Mouse (Mus musculus): ENCODE results near the gene G3bp1. TPM values are rescaled to one million over a fixed set of nuclear protein-coding genes. Genes with fewer than 3 reads are reported as not detected.

Gene G3bp1
- polyA plus RNA-seq, 1 experiment from 2014 or later = 221 TPM

DNA sequence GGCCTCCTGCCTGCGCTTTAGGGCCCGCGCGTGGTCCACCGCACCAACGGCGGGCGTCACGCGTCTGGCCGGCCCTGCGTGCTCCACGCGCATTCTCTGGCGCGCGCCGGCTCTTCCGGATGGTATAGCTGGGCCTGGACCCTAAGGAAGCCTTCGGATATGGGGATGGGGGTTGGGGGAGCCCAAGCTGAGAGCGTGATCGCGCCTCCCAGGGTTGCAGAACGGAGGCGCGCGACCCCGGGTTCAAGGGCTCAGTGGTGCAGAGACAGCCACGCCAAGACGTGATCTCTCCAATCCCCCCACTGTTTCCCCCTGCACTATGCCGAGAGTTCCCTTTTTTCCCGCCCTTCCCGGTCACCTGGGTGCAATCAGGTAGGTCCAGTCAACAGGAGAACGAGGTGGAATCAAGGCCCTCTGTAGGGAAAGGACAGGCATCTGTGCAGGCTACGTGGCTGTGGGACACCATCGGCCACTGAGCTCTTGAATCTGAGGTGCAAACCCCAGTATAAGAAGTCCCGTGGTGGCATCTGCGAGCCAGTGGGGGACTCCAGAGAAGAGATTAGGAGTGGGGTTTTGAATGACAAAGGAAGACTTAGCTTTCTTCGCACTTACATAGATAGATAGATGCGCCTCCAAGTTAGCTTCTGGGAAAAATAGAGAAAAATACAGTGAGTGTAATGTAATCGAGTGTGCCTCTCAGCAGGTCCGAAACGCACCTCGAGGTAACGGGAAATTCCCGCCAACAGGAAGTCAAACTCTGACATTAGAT lies 622 bp downstream of the G3bp1 start:
- peak overlapping the region; percentile 99 for H3K27ac ChIP-seq
- peak; percentile 38 for DNase-seq (ENCODE audit: low spot score)
- 1% methylated on average over 46 of the region's 46 CpGs for WGBS
- no peaks in the 10 kb centered on the region for H3K9me3 ChIP-seq
- peaks cover 30% of the 10 kb centered on the region for H3K4me1 ChIP-seq (replicated peaks)
- no peaks in the 10 kb centered on the region for H3K27me3 ChIP-seq (ENCODE audit: insufficient read depth, poor library complexity, severe bottlenecking)
- H3K36me3 ChIP-seq = peaks cover 44% of the 10 kb centered on the region
- peak overlapping the region; percentile 84 for H3K4me3 ChIP-seq

DNA sequence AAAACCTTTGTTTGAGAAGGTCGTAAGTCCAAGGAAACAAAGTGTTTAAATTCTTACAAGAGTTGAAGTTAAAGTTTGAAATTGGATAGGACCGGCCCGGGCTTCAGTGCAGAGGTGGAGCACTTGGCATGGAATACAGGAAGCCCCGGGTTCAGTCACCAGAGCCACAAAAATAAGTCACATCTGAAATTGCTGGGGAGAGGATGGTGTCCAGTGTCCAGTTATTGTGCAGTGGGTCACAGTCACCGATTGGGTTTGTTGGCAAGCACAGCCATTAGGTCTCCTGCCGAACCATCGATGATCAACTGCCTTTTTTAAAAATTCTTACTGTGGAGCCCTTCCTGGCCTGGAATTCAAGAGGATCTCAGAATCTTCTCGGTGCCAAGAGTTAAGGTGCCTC lies 1.3 kb downstream of the G3bp1 start:
- no peak for DNase-seq (ENCODE audit: low spot score)
- Histone ChIP-seq H3K27me3 (ENCODE audit: insufficient read depth, poor library complexity, severe bottlenecking) (no peaks in the 10 kb centered on the region), H3K27ac (no peak overlapping the region; the same call in 1 of the 2 replicates), H3K4me3 (peak overlapping the region; percentile 84), H3K4me1 (replicated peaks) (peaks cover 30% of the 10 kb centered on the region), H3K36me3 (peaks cover 47% of the 10 kb centered on the region), H3K9me3 (no peaks in the 10 kb centered on the region)
- 69% methylated on average over 8 of the region's 8 CpGs for WGBS

DNA sequence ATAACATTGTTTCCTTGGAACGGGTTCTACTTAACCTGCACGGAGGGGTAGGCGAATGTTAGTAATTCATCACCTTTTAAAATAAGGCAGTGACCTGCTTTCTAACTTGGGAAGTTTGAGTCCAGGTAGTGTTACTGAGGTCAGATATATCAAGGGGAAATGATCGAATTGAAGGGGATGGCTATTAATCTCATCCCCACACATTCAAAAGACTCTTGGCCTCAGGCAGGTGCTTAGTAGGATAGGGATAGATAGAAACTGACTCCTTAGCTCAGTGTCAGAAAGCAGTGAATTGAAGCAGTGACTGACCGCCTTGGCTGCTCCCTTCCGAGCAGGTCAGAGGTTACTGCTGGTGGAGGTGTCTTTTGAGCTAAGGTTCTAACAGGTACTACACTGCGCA lies 2.0 kb downstream of the G3bp1 start:
- no peak for DNase-seq (ENCODE audit: low spot score)
- H3K4me1 ChIP-seq (replicated peaks) = peaks cover 30% of the 10 kb centered on the region
- peak overlapping the region; percentile 84 for H3K4me3 ChIP-seq
- peaks cover 54% of the 10 kb centered on the region for H3K36me3 ChIP-seq
- H3K27me3 ChIP-seq (ENCODE audit: insufficient read depth, poor library complexity, severe bottlenecking) = no peaks in the 10 kb centered on the region
- no peak overlapping the region for H3K27ac ChIP-seq
- 94% methylated on average over 7 of the region's 7 CpGs for WGBS
- H3K9me3 ChIP-seq = no peaks in the 10 kb centered on the region

DNA sequence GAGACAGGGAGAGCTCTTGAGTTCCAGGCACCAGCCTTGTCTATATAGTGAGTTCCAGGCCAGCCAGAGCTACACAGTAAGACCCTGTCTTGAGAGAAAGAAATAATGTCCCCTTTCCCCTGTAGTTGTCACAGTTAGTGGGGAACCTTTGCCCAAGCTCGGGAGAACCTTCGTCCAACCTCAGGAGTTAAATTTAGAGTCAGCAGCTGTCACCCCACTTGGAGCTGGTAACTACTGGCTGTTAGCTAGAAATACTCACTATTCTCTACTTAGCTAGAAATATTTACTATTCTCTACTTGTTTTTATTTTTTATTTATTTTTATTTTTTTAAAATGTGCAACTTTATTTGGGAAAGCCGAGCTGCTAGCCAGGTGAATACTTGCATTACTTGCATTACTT lies 3.7 kb downstream of the G3bp1 start:
- Histone ChIP-seq H3K9me3 (no peaks in the 10 kb centered on the region), H3K4me1 (replicated peaks) (peaks cover 23% of the 10 kb centered on the region), H3K36me3 (peaks cover 70% of the 10 kb centered on the region), H3K27ac (no peak overlapping the region), H3K4me3 (no peak overlapping the region), H3K27me3 (ENCODE audit: insufficient read depth, poor library complexity, severe bottlenecking) (no peaks in the 10 kb centered on the region)
- DNase-seq (ENCODE audit: low spot score) = no peak
- WGBS = 94% methylated on average over 3 of the region's 3 CpGs

DNA sequence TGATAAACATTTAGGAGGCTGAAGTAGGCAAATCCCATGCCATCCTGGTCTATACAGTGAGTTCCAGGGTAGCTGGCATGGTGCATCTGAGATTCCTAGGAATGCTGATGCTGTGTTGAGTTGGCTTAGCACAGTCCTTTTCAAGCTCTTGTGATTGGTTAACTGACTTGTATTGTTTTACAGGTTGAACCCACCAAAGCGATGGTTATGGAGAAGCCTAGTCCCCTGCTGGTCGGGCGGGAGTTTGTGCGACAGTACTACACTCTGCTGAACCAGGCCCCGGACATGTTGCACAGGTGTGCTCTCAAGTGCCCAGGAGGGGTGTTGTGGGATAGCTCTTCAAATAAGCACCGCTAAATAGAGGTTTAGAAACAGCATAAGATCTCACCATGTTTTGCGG lies 16.0 kb downstream of the G3bp1 start:
- no peak overlapping the region for H3K27ac ChIP-seq
- H3K36me3 ChIP-seq = peaks cover 96% of the 10 kb centered on the region
- no peaks in the 10 kb centered on the region for H3K9me3 ChIP-seq
- H3K4me1 ChIP-seq (replicated peaks) = no peaks in the 10 kb centered on the region
- 96% methylated on average over 7 of the region's 7 CpGs for WGBS
- no peaks in the 10 kb centered on the region for H3K27me3 ChIP-seq (ENCODE audit: insufficient read depth, poor library complexity, severe bottlenecking)
- no peak for DNase-seq (ENCODE audit: low spot score)
- H3K4me3 ChIP-seq = no peak overlapping the region

DNA sequence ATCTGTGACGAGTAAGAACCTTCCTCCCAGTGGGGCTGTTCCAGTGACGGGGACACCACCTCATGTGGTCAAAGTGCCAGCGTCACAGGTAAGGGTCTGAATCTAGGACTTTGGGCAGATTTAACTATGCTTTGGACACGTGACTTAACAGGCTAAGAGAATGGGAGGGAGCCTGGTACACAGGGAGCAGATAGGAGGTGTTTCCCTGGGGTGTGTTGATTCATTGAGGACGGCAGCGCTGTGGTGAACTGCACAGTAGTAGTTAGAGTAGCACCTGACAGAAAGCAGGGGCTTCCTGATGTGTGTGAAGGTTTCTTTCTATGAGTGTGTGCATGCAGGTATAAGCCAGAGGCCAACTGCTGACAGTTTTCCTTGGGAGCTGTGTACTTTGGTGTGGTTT lies 26.7 kb downstream of the G3bp1 start:
- no peak for DNase-seq (ENCODE audit: low spot score)
- Histone ChIP-seq H3K27me3 (ENCODE audit: insufficient read depth, poor library complexity, severe bottlenecking) (no peaks in the 10 kb centered on the region), H3K9me3 (no peaks in the 10 kb centered on the region), H3K4me3 (no peak overlapping the region), H3K27ac (no peak overlapping the region), H3K4me1 (replicated peaks) (no peaks in the 10 kb centered on the region), H3K36me3 (peaks cover 98% of the 10 kb centered on the region)
- WGBS = 94% methylated on average over 6 of the region's 6 CpGs

DNA sequence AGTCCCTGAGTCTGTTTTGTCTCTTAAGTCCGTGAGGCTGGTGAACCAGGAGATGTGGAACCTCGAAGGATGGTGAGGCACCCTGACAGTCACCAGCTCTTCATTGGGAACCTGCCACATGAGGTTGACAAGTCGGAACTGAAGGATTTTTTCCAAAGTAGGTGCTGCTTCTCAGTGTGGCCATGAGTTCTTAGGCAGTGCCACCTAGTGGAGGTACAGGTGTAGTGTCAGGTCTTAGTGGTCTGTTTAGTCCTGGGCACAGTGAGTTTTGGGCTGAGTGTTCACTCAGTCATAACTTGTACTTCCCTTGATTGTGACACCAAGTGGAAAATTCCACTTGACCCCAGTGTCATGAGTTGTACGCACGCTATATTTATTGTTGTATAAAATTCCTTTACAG lies 28.4 kb downstream of the G3bp1 start:
- no peak overlapping the region for H3K4me3 ChIP-seq
- peak; percentile 43 for DNase-seq (ENCODE audit: low spot score)
- no peak overlapping the region for H3K27ac ChIP-seq
- 74% methylated on average over 5 of the region's 5 CpGs for WGBS
- no peaks in the 10 kb centered on the region for H3K27me3 ChIP-seq (ENCODE audit: insufficient read depth, poor library complexity, severe bottlenecking)
- H3K36me3 ChIP-seq = peaks cover 98% of the 10 kb centered on the region
- H3K4me1 ChIP-seq (replicated peaks) = no peaks in the 10 kb centered on the region
- no peaks in the 10 kb centered on the region for H3K9me3 ChIP-seq

DNA sequence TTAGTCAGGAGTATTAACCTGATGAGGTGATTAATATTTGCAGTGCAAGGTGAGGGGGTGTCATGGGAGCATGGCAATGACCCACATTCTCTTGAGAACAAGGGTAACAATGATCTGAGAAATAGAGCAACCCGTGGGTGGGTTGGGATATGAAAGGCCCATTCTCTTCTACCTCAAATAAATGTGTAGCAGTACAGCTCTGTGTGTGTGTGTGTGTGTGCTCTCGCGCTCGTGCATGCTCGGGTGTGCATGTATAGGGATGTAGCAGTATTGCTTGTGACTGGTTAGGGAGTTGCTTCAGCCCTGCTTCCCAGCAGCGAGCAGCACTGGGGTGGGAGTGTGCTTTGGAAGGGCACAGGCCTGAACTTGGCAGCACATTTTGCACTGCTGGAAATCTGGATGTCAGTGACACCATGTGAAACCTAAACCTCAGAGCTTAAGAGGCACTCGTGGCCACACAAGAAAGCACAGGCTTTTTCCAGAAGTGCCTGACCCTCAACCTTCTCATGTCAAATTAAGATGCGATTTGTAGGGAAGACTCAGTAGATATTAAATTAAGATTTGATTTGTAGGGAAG lies 32.6 kb downstream of the G3bp1 start:
- DNase-seq (ENCODE audit: low spot score) = no peak
- H3K27ac ChIP-seq = no peak overlapping the region
- H3K4me3 ChIP-seq = no peak overlapping the region
- peaks cover 68% of the 10 kb centered on the region for H3K36me3 ChIP-seq
- H3K27me3 ChIP-seq (ENCODE audit: insufficient read depth, poor library complexity, severe bottlenecking) = no peaks in the 10 kb centered on the region
- 86% methylated on average over 8 of the region's 8 CpGs for WGBS
- no peaks in the 10 kb centered on the region for H3K9me3 ChIP-seq
- no peaks in the 10 kb centered on the region for H3K4me1 ChIP-seq (replicated peaks)

DNA sequence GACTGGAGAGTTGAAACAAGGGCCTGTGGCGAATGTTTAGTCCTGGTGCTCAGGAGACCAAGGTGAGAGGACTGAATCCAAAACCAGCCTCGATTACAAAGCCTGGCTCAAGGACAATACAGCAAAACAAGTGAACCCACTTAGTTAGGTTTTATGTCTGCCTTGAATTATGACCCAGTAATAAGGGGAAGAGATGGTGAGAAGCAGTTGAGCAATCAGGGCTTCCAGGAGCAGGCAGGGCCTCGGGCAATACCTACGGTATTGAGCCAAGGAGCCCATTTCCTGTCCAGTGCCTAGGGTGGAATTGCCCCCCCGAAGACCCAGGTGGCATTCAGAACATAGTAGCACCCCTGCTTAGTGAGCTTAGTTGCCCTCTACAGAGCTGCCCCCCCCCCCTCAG lies 33.4 kb downstream of the G3bp1 start:
- Histone ChIP-seq H3K4me3 (no peak overlapping the region), H3K4me1 (replicated peaks) (no peaks in the 10 kb centered on the region), H3K27me3 (ENCODE audit: insufficient read depth, poor library complexity, severe bottlenecking) (no peaks in the 10 kb centered on the region), H3K27ac (no peak overlapping the region), H3K36me3 (peaks cover 60% of the 10 kb centered on the region), H3K9me3 (no peaks in the 10 kb centered on the region)
- WGBS = 86% methylated on average over 5 of the region's 5 CpGs
- no peak for DNase-seq (ENCODE audit: low spot score)

DNA sequence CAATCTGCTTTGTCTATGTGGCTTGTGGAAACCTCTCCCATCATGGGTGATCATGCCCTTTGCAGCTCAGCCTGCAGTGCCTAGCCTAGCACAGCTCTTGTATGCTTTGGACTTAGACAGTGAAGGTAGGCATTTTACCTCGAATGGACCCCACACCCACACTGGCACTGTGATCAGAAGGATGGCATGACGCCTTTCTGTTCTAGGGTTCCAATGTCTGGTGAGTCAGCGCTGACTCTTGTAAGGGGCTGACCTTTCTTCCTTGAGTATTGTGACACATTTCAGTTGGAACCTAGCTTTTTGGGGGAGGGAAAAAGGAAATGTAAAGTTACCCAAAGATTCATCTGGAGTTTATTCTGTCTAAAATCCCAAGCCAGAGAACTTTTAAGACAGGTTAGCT lies 36.0 kb downstream of the G3bp1 start:
- DNase-seq (ENCODE audit: low spot score) = no peak
- Histone ChIP-seq H3K4me3 (no peak overlapping the region), H3K27ac (no peak overlapping the region), H3K36me3 (peaks cover 40% of the 10 kb centered on the region), H3K4me1 (replicated peaks) (no peaks in the 10 kb centered on the region), H3K27me3 (ENCODE audit: insufficient read depth, poor library complexity, severe bottlenecking) (no peaks in the 10 kb centered on the region), H3K9me3 (no peaks in the 10 kb centered on the region)
- 89% methylated on average over 3 of the region's 3 CpGs for WGBS

DNA sequence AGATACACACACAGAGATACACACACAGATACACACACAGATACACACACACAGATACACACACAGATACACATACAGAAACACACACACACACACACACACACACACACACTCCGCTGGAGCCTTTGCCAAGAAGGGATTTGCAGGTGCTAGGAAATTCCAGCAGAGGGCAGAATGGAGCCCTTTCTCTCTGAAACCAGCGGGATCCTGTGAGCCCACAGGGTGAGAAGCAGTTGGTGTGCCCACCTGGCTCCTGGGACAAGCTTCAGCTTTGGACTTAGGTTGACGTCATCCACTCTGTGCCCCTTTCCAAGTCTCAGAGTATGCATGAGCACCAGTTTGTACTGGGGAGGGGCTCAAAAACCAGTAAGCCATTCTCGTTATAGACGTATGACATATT lies 41.9 kb downstream of the G3bp1 start:
- Histone ChIP-seq H3K36me3 (peaks cover 51% of the 10 kb centered on the region), H3K27me3 (ENCODE audit: insufficient read depth, poor library complexity, severe bottlenecking) (no peaks in the 10 kb centered on the region), H3K27ac (no peak overlapping the region), H3K4me3 (no peak overlapping the region), H3K4me1 (replicated peaks) (no peaks in the 10 kb centered on the region), H3K9me3 (no peaks in the 10 kb centered on the region)
- no peak for DNase-seq (ENCODE audit: low spot score)
- WGBS = 63% methylated on average over 5 of the region's 5 CpGs

DNA sequence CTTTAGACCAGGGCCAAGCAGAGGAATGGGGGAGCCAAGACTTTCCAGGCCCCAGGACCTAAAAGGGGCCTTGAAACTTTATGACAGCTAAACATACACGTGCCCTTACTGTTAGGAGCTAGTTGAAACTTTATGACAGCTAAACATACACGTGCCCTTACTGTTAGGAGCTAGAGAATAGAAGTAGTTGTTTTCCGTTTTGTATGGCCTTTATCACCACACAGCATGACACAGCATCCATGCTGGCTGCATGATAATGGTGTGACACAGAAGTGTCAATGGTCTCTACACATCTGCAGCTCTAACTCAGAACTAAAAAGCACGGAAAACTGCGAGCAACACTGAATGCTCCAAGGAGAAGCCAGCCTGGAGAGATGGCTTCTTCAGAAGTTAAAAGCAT lies 48.2 kb downstream of the G3bp1 start:
- Histone ChIP-seq H3K4me1 (replicated peaks) (peaks cover 4% of the 10 kb centered on the region; the same call in 1 of the 2 replicates), H3K9me3 (no peaks in the 10 kb centered on the region), H3K27me3 (ENCODE audit: insufficient read depth, poor library complexity, severe bottlenecking) (no peaks in the 10 kb centered on the region), H3K4me3 (no peak overlapping the region), H3K36me3 (peaks cover 80% of the 10 kb centered on the region), H3K27ac (no peak overlapping the region)
- no peak for DNase-seq (ENCODE audit: low spot score)
- WGBS = 67% methylated on average over 5 of the region's 5 CpGs

DNA sequence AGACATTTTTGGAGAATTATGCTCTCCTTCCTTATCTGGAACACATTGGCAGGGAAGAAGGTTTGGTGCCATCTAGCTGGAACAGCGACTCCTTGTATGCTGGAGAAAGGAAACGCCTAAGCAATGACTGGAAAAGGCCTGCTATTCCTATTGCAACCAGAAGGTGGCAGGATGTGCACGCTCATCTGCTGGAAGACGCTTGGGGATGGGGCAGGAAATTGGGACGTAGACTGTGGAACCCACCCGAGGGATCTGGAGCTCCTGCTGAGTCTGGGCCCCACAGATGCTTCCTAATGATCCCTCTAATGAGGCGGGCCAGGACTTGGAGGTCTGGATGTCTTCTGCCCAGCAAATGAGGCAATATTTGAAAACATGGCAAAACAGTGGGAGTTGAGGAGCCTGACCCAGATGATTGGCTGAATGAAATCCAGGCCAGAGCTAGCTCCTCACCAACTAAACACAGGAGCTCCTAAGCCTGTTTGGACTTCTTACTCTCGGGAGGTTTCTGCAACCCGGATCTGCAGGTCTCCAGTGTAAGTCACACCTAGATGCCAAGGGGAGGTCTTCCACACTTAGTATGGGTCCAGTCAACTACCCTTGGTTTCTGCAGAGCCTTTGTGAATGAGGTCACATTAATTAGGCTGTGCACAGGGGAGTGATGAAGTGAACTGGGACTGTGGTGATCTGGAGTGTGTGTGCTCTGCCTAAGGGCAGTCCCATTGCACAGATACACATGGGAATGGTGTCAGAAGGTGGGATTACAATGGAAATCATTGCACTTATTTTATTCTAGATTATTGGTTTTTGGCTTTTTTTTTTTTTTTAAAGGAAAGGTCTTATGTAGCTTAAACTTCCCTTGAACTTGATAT lies 49.6 kb downstream of the G3bp1 start:
- H3K36me3 ChIP-seq = peaks cover 85% of the 10 kb centered on the region
- no peaks in the 10 kb centered on the region for H3K9me3 ChIP-seq
- H3K4me1 ChIP-seq (replicated peaks) = peaks cover 4% of the 10 kb centered on the region; the same call in 1 of the 2 replicates
- no peaks in the 10 kb centered on the region for H3K27me3 ChIP-seq (ENCODE audit: insufficient read depth, poor library complexity, severe bottlenecking)
- H3K27ac ChIP-seq = no peak overlapping the region
- H3K4me3 ChIP-seq = no peak overlapping the region
- WGBS = 9% methylated on average over 9 of the region's 9 CpGs
- peak; percentile 81 for DNase-seq (ENCODE audit: low spot score)
